Mouse (Mus musculus): ENCODE measurements at regions not wholly inside any gene's neighbourhood (a gene's known extent, or its start where the extent isn't known, plus 50 kb on each side); places are given as distances from the start of the nearest gene placed in this dataset.

- ATAC-seq = peak; percentile 54
Measured at GRCm38 (mm10) chr9:32910641-32911040, 274.6 kb downstream of the Ets1 start.

DNA sequence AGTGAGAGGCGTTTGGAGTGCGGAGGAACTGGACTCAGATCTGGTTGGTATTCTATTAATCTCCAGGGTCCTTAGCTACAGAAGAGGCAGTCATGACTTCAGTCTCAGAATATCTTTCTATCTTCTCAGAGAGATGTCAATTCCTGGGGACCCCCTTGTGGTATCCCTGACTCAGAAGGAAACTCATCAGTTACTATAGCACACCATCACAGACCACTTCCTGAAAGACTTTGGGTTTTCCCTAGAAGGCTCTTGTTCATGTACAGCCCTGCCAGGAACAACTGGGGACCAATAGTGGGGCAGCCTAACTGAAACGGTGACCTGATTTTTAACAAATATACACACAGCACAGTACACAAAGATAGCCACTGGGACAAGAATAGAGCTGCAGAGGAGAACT, 279.6 kb downstream of the Ets1 start:
- peak; percentile 87 for ATAC-seq

- no peak for ATAC-seq
Measured at GRCm38 (mm10) chr9:32916731-32917130, 280.7 kb downstream of the Ets1 start.

DNA sequence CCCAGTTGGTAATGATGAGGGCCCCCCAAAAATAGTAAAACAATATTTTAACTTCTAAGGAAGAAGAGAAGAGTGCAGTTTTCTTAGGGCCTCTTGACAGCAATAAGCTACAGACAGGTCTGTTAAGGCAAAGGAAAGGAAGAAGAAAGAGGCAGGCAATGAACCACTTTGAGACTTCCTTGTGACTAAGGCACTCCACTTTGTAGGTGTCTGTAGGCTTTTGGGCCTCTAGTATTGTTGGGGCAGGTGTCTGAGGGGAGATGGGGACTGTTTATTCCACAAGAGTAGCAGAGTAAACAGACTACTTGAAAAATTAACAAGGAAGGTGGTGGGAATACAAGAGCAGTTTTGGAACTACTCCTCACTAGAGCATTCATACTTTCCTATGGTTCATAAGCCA, 287.9 kb downstream of the Ets1 start:
- ATAC-seq = no peak

GRCm38 (mm10) chr9:32924333-32924886, 288.4 kb downstream of the Ets1 start:
- no peak for ATAC-seq

GRCm38 (mm10) chr9:32925036-32925435, 289.0 kb downstream of the Ets1 start:
- peak; percentile 5 for ATAC-seq

DNA sequence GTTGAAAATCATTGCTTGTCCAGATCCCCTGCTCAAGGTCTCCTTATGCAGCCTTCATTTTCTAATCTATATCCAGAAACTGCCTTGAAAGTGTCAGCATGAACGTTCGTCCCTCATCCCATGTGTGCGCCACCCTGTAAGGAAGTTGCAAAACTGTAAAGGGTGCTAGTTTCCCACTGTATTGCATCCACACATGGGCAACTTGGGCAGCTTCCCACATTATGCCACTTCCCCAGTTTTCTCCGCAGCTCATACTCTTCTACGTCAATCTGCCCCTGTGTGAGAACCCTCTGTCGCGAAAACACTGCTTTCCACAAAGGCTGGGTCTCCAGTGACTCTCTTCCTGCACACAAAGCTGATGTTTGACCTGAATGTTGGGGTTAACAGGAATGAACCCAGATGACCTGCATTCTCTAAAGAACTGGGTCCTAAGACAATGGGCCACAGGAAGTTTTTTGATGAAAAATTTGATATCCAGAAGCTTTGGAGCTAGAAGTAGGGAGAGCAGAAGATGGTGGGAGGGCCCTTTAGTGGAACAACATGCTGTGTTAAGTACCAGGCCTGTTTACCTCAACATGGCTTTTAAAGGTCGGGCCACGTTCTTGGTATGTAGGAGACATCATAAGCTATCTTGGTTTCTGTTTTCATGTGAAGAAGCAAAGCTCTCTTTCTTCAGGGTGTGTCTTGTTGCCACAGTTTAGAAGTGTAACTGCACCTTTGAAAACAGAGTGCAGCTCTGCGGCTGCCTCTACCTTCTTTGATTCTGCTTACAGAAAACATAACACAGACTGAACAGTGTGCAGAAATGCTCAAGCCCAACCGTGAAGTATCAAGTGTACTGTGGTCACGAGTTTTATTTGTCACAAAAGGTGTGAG, 289.9 kb downstream of the Ets1 start:
- peak; percentile 50 for ATAC-seq

GRCm38 (mm10) chr9:32927656-32928055, 291.6 kb downstream of the Ets1 start:
- ATAC-seq = no peak

GRCm38 (mm10) chr9:32928289-32929000, 292.4 kb downstream of the Ets1 start:
- ATAC-seq = peak; percentile 71

- no peak for ATAC-seq
Measured at GRCm38 (mm10) chr9:32929331-32929730, 293.3 kb downstream of the Ets1 start.

DNA sequence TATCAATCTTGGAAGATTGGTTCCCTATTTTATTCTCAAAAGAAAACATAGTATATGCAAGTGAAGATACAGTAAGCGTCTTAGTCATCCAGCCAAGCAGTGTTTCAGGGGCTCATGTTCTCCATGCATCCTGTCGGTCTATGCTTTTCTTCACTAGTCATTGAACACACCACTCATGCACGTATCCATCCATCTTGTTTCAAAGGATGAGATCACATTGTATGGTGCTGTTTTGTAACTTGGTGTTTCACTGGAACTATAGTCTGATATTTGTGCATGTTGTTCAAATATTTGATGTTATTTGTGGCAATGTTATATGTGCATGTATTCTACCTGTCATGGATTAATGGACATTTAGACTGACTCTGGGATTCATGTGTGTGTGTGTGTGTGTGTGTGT, 293.8 kb downstream of the Ets1 start:
- ATAC-seq = no peak

DNA sequence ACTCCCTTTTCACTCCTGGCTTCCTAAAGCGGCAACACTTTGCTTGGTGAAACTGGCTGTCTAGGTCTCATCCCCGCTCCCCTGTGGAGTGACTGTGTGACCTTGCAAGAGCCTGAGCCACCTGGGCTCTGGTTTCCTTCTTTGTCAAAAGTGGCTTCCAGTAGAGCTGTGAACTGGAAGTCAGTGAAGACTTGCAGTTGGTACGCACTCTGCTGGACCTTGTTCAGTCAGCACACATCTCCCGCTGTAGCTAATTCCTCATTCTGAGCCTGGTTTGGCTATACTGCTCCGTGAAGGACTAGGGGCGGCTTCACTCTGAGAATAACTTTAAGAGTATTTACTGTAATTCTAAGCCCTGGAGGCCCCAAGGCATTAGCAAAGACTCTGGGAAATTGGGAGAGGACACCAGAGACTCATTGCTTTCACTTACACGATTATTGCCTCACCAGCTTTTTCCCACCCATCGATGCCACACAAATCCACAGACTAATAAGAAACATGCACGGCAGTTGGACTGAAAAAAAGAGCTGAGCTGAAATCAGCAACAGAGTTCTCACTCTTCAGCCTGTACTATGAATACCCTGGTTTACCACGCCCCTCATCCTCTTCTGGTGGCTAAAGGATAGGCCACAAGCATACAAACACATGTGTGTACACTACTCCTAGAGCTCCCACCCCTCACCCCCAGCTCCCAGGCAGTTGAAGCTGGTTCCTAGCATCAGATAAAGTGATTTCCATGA, 295.4 kb downstream of the Ets1 start:
- ATAC-seq = no peak

DNA sequence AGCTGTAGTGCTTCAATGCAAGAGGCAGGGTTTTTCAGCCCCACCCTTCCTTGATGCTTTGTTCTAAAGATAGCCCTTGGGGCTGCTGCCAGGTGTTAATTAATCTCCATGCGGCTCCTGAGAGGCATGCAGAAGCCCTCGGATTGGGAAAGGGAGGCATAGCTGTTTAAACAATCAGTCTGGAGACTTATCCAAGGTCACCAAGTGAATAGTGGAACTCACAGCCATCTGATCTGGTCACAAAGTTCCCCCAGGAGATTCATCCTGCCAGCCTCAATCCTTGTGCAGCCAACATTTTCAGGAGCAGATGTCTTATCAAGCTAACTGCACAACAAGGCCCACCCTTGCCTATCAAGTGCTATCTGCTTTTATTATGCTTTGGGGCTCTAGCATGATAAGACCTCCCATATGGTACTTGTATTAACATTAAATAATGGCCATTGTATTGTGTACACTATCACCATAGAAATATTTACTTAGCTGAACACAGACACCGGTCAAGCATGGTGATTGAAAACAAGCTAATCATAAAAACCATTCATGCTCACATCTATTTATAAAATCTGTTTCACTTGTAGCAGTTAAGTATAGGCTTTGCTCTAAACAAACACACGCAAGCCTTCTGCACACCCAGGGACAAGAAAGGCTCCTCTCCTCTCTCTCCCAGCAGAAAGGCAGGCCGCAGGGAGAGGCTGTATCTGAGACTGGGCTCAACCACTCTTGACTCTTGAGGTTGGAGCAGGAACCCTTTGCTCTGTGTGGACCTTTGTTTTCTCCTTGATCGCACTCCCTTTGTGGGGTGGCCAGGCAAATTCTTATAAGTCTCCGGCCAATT, 297.4 kb downstream of the Ets1 start:
- ATAC-seq = no peak

DNA sequence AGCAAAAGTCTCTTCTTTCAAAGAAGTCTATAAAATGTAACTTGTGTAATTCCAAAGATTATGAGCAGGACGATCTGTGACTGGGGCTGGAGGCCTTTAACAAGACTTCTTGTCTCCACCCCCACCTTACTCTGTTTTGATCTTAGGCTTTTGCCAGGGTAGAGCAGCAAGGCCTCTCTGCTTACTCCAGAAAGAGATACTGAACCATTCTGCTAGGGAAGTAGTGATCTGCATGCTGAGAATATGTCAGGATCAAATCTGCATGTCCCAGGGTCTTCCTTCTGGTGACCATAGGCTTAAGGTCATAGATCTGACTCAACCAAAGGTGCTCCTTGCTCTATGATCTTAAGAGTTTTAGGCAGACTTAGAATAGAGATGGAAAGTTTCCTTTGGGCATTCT, 298.4 kb downstream of the Ets1 start:
- no peak for ATAC-seq

GRCm38 (mm10) chr9:32936462-32936861, 300.4 kb downstream of the Ets1 start:
- ATAC-seq = no peak

DNA sequence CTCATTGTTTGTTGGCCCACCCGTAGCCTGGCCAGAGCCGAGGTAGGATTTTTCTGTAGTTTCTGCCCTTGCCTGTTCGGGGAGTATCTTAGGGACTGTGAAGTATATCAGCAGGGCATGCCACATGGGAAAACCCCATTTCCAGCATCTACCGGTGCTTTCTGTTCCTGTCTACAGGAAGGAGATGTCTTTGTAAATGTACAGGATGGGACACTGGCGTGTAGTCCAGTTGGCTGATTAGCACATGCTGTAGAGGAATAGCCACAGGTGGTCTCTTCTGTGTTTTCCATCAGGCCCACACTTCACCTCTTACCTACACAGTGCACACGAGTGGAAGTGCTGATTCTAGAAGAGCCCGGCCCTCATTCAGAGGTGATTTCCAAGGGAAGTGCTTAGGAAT, 301.4 kb downstream of the Ets1 start:
- ATAC-seq = no peak

DNA sequence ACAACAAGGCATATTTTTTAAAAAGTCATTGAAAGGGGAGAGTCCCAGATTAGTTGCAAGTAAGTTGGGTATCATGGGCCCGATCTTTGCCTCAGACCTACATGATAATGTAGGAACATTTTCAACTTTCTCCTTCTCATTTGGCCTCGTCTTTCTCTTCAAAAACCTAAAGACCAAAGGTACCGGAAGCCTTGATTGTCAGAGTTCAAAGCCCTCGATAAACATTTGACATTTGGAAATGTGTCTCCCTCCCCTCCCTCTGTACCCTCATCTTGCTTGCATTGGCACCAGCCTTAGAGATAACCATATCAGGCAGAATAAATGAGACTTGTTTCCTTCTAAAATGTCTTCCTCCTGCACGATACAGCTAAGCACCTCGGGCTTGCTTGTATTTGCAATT, 302.8 kb downstream of the Ets1 start:
- peak; percentile 35 for ATAC-seq

GRCm38 (mm10) chr9:32939626-32940025, 303.6 kb downstream of the Ets1 start:
- ATAC-seq = no peak

GRCm38 (mm10) chr9:32940111-32940813, 304.2 kb downstream of the Ets1 start:
- peak; percentile 59 for ATAC-seq

DNA sequence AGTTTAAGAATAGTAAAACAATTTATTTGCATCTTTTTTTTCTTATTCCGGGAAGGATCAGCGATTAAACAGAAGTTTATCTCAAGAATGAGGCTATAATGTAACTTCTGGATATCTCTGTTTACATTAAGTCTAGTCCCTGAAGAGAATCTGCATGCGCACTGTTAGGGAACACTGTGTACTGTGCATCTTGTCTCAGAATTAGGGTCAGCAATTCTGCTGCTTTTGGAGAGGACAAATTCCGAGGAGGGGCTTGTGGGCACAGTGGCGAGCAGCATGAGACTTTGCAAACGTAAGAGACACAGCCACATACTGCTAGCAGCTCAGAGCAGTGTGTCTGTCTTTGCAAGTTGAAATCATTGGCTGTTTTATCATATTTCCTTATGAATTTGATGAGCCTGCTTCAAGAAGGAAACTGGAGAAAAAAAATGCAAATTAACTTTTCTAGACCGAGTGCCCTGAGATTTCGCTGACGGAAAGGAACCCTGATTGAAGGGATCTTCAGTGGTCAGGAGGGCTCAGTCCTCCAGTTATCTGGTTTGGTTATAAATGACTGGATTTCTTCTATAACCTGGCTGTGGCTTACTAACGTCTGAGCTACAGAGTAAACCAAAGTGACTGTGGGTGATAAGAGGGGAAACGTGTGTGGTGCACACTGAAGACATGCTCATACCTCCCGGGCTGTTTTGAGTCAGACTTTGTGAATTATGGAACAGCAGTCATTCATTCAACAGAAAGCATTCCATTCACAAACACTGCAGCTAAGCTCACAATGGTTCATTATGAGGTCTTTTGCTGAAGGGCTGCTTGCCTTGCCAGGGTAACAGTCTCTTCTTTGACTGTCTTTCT, 305.1 kb downstream of the Ets1 start:
- peak; percentile 51 for ATAC-seq

DNA sequence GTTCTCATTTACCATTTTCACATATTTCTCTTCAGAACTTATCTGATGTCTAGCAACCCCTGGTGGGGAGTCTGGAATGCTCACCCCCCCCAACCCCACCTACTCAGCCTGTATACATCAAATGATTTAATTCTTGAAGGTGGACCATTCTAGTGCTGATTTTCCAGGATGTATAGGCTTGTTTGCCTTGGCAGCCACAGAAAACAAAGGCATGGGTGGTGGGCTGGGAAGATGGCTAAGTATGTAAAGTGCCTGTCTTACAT, 305.7 kb downstream of the Ets1 start:
- ATAC-seq = no peak

Data from CD4-positive, CD25-positive, alpha-beta regulatory T cell, adult 4 months (primary cell).